Comparison of ENCODE assay signal across 8 mouse cellular contexts in the genomic region with DNA sequence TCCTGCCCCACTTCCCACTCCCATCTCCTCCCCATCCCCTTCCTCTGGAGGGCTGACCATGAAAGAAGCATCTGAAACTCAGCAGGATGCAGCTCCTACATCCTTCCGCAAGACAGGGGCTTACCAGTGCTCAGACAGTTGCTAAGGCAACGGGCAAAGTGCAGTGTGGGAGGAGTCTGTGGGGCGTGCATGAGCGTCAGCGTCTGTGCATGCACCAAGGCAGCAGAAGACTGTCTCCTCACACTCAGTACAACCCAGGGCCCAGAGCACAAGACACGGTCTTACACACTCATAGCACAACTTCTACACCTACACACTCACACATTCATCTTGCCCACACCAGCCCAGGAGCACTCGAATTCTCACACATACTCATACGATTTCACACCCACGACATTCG.
DNase-seq lines count a peak whose midpoint lies in the region; ATAC-seq and TF ChIP-seq lines count a peak whose summit lies in the region.

No protein-coding gene starts in this region.

- H3K27ac ChIP-seq in forebrain, embryonic 11.5 days (ENCODE audit: low read depth, low read length): no peak overlapping the region
- no peak overlapping the region for H3K27ac ChIP-seq in intestine, postnatal 0 days (ENCODE audit: low read depth, low read length)
- no peak overlapping the region for H3K27ac ChIP-seq in liver, embryonic 12.5 days
- H3K27ac ChIP-seq in cerebellum, adult 2 months (ENCODE audit: insufficient read depth, low read length): no peak overlapping the region

- peaks cover 7% of the 10 kb centered on the region for H3K4me1 ChIP-seq in forebrain, embryonic 11.5 days (replicated peaks; ENCODE audit: control insufficient read depth, insufficient read depth, low read length)
- H3K4me1 ChIP-seq in intestine, postnatal 0 days (replicated peaks; ENCODE audit: control insufficient read depth, insufficient read depth, low read length): no peaks in the 10 kb centered on the region
- peaks cover 18% of the 10 kb centered on the region for H3K4me1 ChIP-seq in liver, embryonic 12.5 days
- peaks cover 14% of the 10 kb centered on the region for H3K4me1 ChIP-seq in cerebellum, adult 2 months (ENCODE audit: control insufficient read depth, insufficient read depth, low read length)

- no peak for TF ChIP-seq CTCF in intestine, postnatal 0 days (IDR thresholded peaks at IDR 0.05; ENCODE audit: low read depth)
- TF ChIP-seq CTCF in cerebellum, adult 2 months (IDR thresholded peaks at IDR 0.05; ENCODE audit: borderline replicate concordance, insufficient read depth, low read depth, low read length): no peak

- peak; percentile 91 for ATAC-seq in forebrain, embryonic 11.5 days (replicated peaks; ENCODE audit: low FRiP score)
- ATAC-seq in intestine, postnatal 0 days: peak; percentile 61
- ATAC-seq in liver, embryonic 12.5 days: peak; percentile 44; the same call in 1 of the 2 replicates

- no peaks in the 10 kb centered on the region for H3K36me3 ChIP-seq in forebrain, embryonic 11.5 days (ENCODE audit: control insufficient read depth, insufficient read depth, low read length)
- H3K36me3 ChIP-seq in intestine, postnatal 0 days (ENCODE audit: control insufficient read depth, insufficient read depth): no peaks in the 10 kb centered on the region
- H3K36me3 ChIP-seq in liver, embryonic 12.5 days: no peaks in the 10 kb centered on the region

- no peaks in the 10 kb centered on the region for H3K27me3 ChIP-seq in forebrain, embryonic 11.5 days (ENCODE audit: control insufficient read depth, insufficient read depth, low read length)
- no peaks in the 10 kb centered on the region for H3K27me3 ChIP-seq in intestine, postnatal 0 days (replicated peaks; ENCODE audit: control insufficient read depth, insufficient read depth, low read length)
- H3K27me3 ChIP-seq in liver, embryonic 12.5 days (replicated peaks): peaks cover 15% of the 10 kb centered on the region
- H3K27me3 ChIP-seq in cerebellum, adult 2 months (ENCODE audit: control insufficient read depth, insufficient read depth, low read length): no peaks in the 10 kb centered on the region

- H3K4me3 ChIP-seq in forebrain, embryonic 11.5 days (ENCODE audit: low read depth, low read length): no peak overlapping the region
- no peak overlapping the region for H3K4me3 ChIP-seq in intestine, postnatal 0 days (ENCODE audit: low read depth, low read length)
- no peak overlapping the region for H3K4me3 ChIP-seq in liver, embryonic 12.5 days
- H3K4me3 ChIP-seq in cerebellum, adult 2 months (replicated peaks; ENCODE audit: insufficient read depth, low read depth, low read length): no peak overlapping the region

- 35% methylated on average over 10 of the region's 10 CpGs for WGBS in forebrain, embryonic 11.5 days
- 25% methylated on average over 10 of the region's 10 CpGs for WGBS in intestine, postnatal 0 days
- WGBS in liver, embryonic 12.5 days (ENCODE audit: insufficient replicate concordance): 36% methylated on average over 10 of the region's 10 CpGs
- 62% methylated on average over 10 of the region's 10 CpGs for WGBS in cerebellum, adult 2 months

- peak; percentile 74 for DNase-seq in right cerebral cortex, adult 18-20 months
- DNase-seq in right cerebral cortex, postnatal 14 days: no peak
- DNase-seq in forebrain, embryonic 11.5 days (ENCODE audit: low spot score): peak; percentile 78
- DNase-seq in right cerebral cortex, postnatal 10 days (ENCODE audit: low spot score in 2 of 2): peak; percentile 75 to 87
- DNase-seq in spleen, postnatal 10 days (ENCODE audit: low spot score in 2 of 2): no peak
- DNase-seq in cerebellum, adult 2 months: no peak

- no peak overlapping the region for H3K9ac ChIP-seq in forebrain, embryonic 11.5 days (ENCODE audit: low read length)
- H3K9ac ChIP-seq in intestine, postnatal 0 days (ENCODE audit: low read depth, low read length): no peak overlapping the region
- H3K9ac ChIP-seq in liver, embryonic 12.5 days: no peak overlapping the region

- H3K4me2 ChIP-seq in forebrain, embryonic 11.5 days (ENCODE audit: low read depth, low read length, severe bottlenecking): 0 out of 2 replicates have a peak overlapping the region, but pooled peaks have one; percentile 19
- no peak overlapping the region for H3K4me2 ChIP-seq in intestine, postnatal 0 days (replicated peaks; ENCODE audit: low read depth)
- no peak overlapping the region for H3K4me2 ChIP-seq in liver, embryonic 12.5 days

- no peak for TF ChIP-seq POLR2A in cerebellum, adult 2 months (IDR thresholded peaks at IDR 0.05; ENCODE audit: borderline replicate concordance, insufficient read depth, low read length)

- H3K9me3 ChIP-seq in forebrain, embryonic 11.5 days (ENCODE audit: control insufficient read depth, low read length): no peaks in the 10 kb centered on the region
- no peaks in the 10 kb centered on the region for H3K9me3 ChIP-seq in intestine, postnatal 0 days (ENCODE audit: control insufficient read depth)
- H3K9me3 ChIP-seq in liver, embryonic 12.5 days (replicated peaks): no peaks in the 10 kb centered on the region

Comparison
In these comparisons a context has a peak if more than half of its experiments do, and no peak if none do; other contexts are left out.
1. DNase-seq: peak in right cerebral cortex, adult 18-20 months (single experiment), forebrain, embryonic 11.5 days (single experiment) and right cerebral cortex, postnatal 10 days (2 of 2); none in right cerebral cortex, postnatal 14 days (single experiment), spleen, postnatal 10 days (0 of 2) and cerebellum, adult 2 months (0 of 2).
2. Peak in every context shown above with its lines, with median percentiles within 50 percentile points of each other: ATAC-seq.